Mouse (Mus musculus) spleen, adult 2 months (tissue): ENCODE results near the gene Srsf3.

ENCODE experiments used
- CTCF ChIP-seq: fragments of 200-500 bp; IDR thresholded peaks from 2 replicates; pipeline ENCODE4 v1.5.1; 2011; ENCODE audit warnings: mild to moderate bottlenecking, inconsistent platforms; ENCODE audit not compliant: insufficient read depth, insufficient read length, insufficient replicate concordance; ENCODE audit errors: extremely low read depth
- POLR2A ChIP-seq: fragments of 200-500 bp; IDR thresholded peaks from 2 replicates; pipeline ENCODE4 v1.6.1; 2011; ENCODE audit warnings: low read depth, low read length, inconsistent platforms

- TF ChIP-seq POLR2A (no peak), CTCF (no peak)
Measured at GRCm38 (mm10) chr17:29076235-29076634, 43.8 kb downstream of the Srsf3 start.
